Mouse (Mus musculus) erythroblast, embryonic 14.5 days (primary cell): ENCODE data around the gene Zfp652. TPM values are rescaled to one million over a fixed set of nuclear protein-coding genes. Genes with fewer than 3 reads are reported as not detected.
A peak's percentile ranks its signal among the peaks of the same experiment; 100 is the strongest.

ENCODE experiments used
- H3K27me3 ChIP-seq: 2 replicates; pipeline ENCODE4 v1.6.1; 2012; ENCODE audit warnings: inconsistent platforms; ENCODE audit not compliant: control insufficient read depth
- H3K36me3 ChIP-seq: 2 replicates; pipeline ENCODE4 v1.6.1; 2012; ENCODE audit warnings: mild to moderate bottlenecking, inconsistent platforms; ENCODE audit not compliant: control insufficient read depth
- H3K4me1 ChIP-seq: 2 replicates; pipeline ENCODE4 v1.6.1; 2012; ENCODE audit warnings: inconsistent platforms; ENCODE audit not compliant: control insufficient read depth
- H3K4me3 ChIP-seq: replicated peaks from 2 replicates; pipeline ENCODE3; 2012; ENCODE audit warnings: moderate library complexity, mild to moderate bottlenecking, inconsistent platforms
- H3K9me3 ChIP-seq: 2 replicates; pipeline ENCODE4 v1.6.1; 2012; ENCODE audit warnings: low read length, inconsistent platforms, mixed read lengths; ENCODE audit not compliant: control insufficient read depth
- GATA1 ChIP-seq: IDR thresholded peaks from 2 replicates; pipeline ENCODE4 v1.6.1; 2012; ENCODE audit warnings: low read length, inconsistent platforms, mixed read lengths
- TAL1 ChIP-seq: IDR thresholded peaks from 3 replicates; pipeline ENCODE4 v1.6.1; 2012; ENCODE audit warnings: low read length, inconsistent platforms, mixed read lengths
- polyA plus RNA-seq: library from polyadenylated mRNA; stranded (reverse); fragments of >175 nt; gene quantifications from 2 replicates; pipeline ENCODE4 v1.2.3, GENCODE M21; 2012

Gene Zfp652
- polyA plus RNA-seq, 1 experiment = 1.5 TPM

- Histone ChIP-seq H3K36me3 (peaks cover 40% of the 10 kb centered on the region), H3K27me3 (no peaks in the 10 kb centered on the region), H3K4me3 (peak overlapping the region; percentile 59), H3K9me3 (peaks cover 16% of the 10 kb centered on the region), H3K4me1 (peaks cover 97% of the 10 kb centered on the region)
- no peak for TF ChIP-seq TAL1
- TF ChIP-seq GATA1 = no peak
These were observed 95.4 kb downstream of the Zfp652 start for GRCm38 (mm10) chr11:95807884-95808283.

GRCm38 (mm10) chr11:95808448-95809011 is 96.1 kb downstream of the Zfp652 start:
- H3K36me3 ChIP-seq = peaks cover 38% of the 10 kb centered on the region
- H3K4me1 ChIP-seq = peaks cover 91% of the 10 kb centered on the region
- H3K9me3 ChIP-seq = peaks cover 16% of the 10 kb centered on the region
- H3K27me3 ChIP-seq = no peaks in the 10 kb centered on the region
- H3K4me3 ChIP-seq = peak overlapping the region; percentile 59
- TF ChIP-seq GATA1 (peak; percentile 76), TAL1 (peak; percentile 66)

GRCm38 (mm10) chr11:95809603-95810002 is 97.1 kb downstream of the Zfp652 start:
- peaks cover 37% of the 10 kb centered on the region for H3K36me3 ChIP-seq
- no peaks in the 10 kb centered on the region; the same call in 1 of the 2 replicates for H3K27me3 ChIP-seq
- peak overlapping the region; percentile 59 for H3K4me3 ChIP-seq
- H3K4me1 ChIP-seq = peaks cover 80% of the 10 kb centered on the region
- H3K9me3 ChIP-seq = peaks cover 23% of the 10 kb centered on the region
- no peak for TF ChIP-seq GATA1
- TF ChIP-seq TAL1 = no peak

GRCm38 (mm10) chr11:95810828-95811227 is 98.4 kb downstream of the Zfp652 start:
- H3K4me3 ChIP-seq = no peak overlapping the region
- peaks cover 72% of the 10 kb centered on the region for H3K4me1 ChIP-seq
- H3K27me3 ChIP-seq = no peaks in the 10 kb centered on the region; the same call in 1 of the 2 replicates
- TF ChIP-seq GATA1 (no peak), TAL1 (no peak)
- H3K36me3 ChIP-seq = peaks cover 31% of the 10 kb centered on the region
- H3K9me3 ChIP-seq = peaks cover 23% of the 10 kb centered on the region

GRCm38 (mm10) chr11:95811741-95812140 is 99.3 kb downstream of the Zfp652 start:
- TF ChIP-seq TAL1 (no peak), GATA1 (no peak)
- H3K4me1 ChIP-seq = peaks cover 64% of the 10 kb centered on the region
- no peak overlapping the region for H3K4me3 ChIP-seq

GRCm38 (mm10) chr11:95812224-95812623 is 99.8 kb downstream of the Zfp652 start:
- H3K9me3 ChIP-seq = peaks cover 17% of the 10 kb centered on the region
- H3K36me3 ChIP-seq = peaks cover 19% of the 10 kb centered on the region
- H3K4me3 ChIP-seq = no peak overlapping the region
- H3K4me1 ChIP-seq = peaks cover 59% of the 10 kb centered on the region
- TF ChIP-seq GATA1 (no peak), TAL1 (no peak)
- H3K27me3 ChIP-seq = no peaks in the 10 kb centered on the region; the same call in 1 of the 2 replicates

More at GRCm38 (mm10) chr11:95811741-95812140, 99.3 kb downstream of the Zfp652 start:
- Histone ChIP-seq H3K36me3 (peaks cover 24% of the 10 kb centered on the region), H3K9me3 (peaks cover 22% of the 10 kb centered on the region), H3K27me3 (no peaks in the 10 kb centered on the region; the same call in 1 of the 2 replicates)

- Histone ChIP-seq H3K4me3 (no peak overlapping the region), H3K4me1 (peaks cover 43% of the 10 kb centered on the region), H3K27me3 (no peaks in the 10 kb centered on the region; the same call in 1 of the 2 replicates), H3K36me3 (peaks cover 11% of the 10 kb centered on the region), H3K9me3 (peaks cover 11% of the 10 kb centered on the region)
- TF ChIP-seq GATA1 (no peak), TAL1 (no peak)
These were observed 101.6 kb downstream of the Zfp652 start for GRCm38 (mm10) chr11:95814101-95814500.

GRCm38 (mm10) chr11:95814857-95815256 is 102.4 kb downstream of the Zfp652 start:
- Histone ChIP-seq H3K4me1 (peaks cover 41% of the 10 kb centered on the region), H3K27me3 (no peaks in the 10 kb centered on the region; the same call in 1 of the 2 replicates), H3K9me3 (peaks cover 11% of the 10 kb centered on the region), H3K4me3 (no peak overlapping the region), H3K36me3 (peaks cover 7% of the 10 kb centered on the region)
- no peak for TF ChIP-seq TAL1
- no peak for TF ChIP-seq GATA1

GRCm38 (mm10) chr11:95815412-95815811 is 102.9 kb downstream of the Zfp652 start:
- peaks cover 40% of the 10 kb centered on the region for H3K4me1 ChIP-seq
- H3K9me3 ChIP-seq = peaks cover 11% of the 10 kb centered on the region
- no peaks in the 10 kb centered on the region; the same call in 1 of the 2 replicates for H3K27me3 ChIP-seq
- H3K36me3 ChIP-seq = peaks cover 5% of the 10 kb centered on the region
- H3K4me3 ChIP-seq = no peak overlapping the region
- no peak for TF ChIP-seq GATA1
- TF ChIP-seq TAL1 = no peak
